Mouse (Mus musculus): ENCODE results near the gene Fam78a.

- TF ChIP-seq CTCF (IDR thresholded peaks at IDR 0.05; ENCODE audit: extremely low read depth, insufficient read depth, insufficient read length, insufficient replicate concordance) (no peak), POLR2A (IDR thresholded peaks at IDR 0.05; ENCODE audit: low read depth, low read length) (no peak)
Observed at GRCm38 (mm10) chr2:32119802-32120750, 35.4 kb upstream of the Fam78a start.

All from spleen, adult 2 months (tissue).